Mouse (Mus musculus): ENCODE results near the gene Vmn1r229. TPM values are rescaled to one million over a fixed set of nuclear protein-coding genes. Genes with fewer than 3 reads are reported as not detected.

The Vmn1r229 gene
- not detected in 2 replicates for polyA plus RNA-seq (2015; fragmentation: Nextera tagmentation; extraction: Ambion mirVana)

GRCm38 (mm10) chr17:20811255-20811654 lies at the start of gene Vmn1r229:
TSS of gene Vmn1r229 (plus strand) at chr17:20811555.
- Histone ChIP-seq H3K4me3 (replicated peaks) (no peak within 1 kb of the TSS), H3K27me3 (replicated peaks) (no peaks in the 10 kb centered on the region), H3K4me2 (replicated peaks) (no peak within 1 kb of the TSS), H3K27ac (no peak within 1 kb of the TSS), H3K4me1 (replicated peaks) (no peaks in the 10 kb centered on the region), H3K9ac (no peak within 1 kb of the TSS), H3K36me3 (no peaks in the 10 kb centered on the region), H3K9me3 (no peaks in the 10 kb centered on the region)
- no peak for ATAC-seq
- 46% methylated on average over 1 of the region's 1 CpGs for WGBS

DNA sequence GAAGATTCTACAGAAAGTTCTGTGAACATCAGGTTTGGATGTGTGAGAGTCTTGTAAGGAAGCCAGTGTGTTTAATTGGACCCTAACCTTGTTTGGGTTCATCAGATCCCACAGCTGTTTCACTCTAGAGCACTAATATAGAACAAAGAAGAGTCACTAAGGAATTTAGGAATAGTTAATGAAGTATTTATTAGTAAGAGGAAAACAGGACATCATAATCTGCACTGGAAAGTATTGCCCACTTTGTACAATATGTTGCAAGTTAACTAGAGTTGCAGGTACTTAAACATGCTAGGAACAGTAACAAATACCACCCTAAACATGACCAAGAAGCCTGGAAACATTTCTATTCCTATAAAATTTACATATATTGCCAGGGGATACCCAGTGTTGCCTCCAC lies 25.3 kb upstream of the Vmn1r229 start, which contains the start of gene Vmn1r228:
Vmn1r228 (minus strand) TSS at position 101 of the 400 bp plus-strand sequence.
- Histone ChIP-seq H3K4me2 (replicated peaks) (no peak within 1 kb of the TSS), H3K4me3 (replicated peaks) (no peak within 1 kb of the TSS), H3K27me3 (replicated peaks) (no peaks in the 10 kb centered on the region), H3K9ac (no peak within 1 kb of the TSS), H3K27ac (no peak within 1 kb of the TSS), H3K36me3 (no peaks in the 10 kb centered on the region), H3K9me3 (no peaks in the 10 kb centered on the region), H3K4me1 (replicated peaks) (no peaks in the 10 kb centered on the region)
- ATAC-seq: no peak

GRCm38 (mm10) chr17:20840144-20840543 lies 28.8 kb downstream of the Vmn1r229 start, which contains the start of gene Vmn1r230:
TSS of gene Vmn1r230 (plus strand) at chr17:20840444.
- no peak within 1 kb of the TSS for H3K4me3 ChIP-seq (replicated peaks)
- no peak within 1 kb of the TSS for H3K9ac ChIP-seq
- ATAC-seq: no peak
- no peak within 1 kb of the TSS for H3K4me2 ChIP-seq (replicated peaks)
- H3K27ac ChIP-seq: no peak within 1 kb of the TSS
- WGBS: 15% methylated on average over 1 of the region's 1 CpGs
- no peaks in the 10 kb centered on the region for H3K36me3 ChIP-seq
- no peaks in the 10 kb centered on the region for H3K27me3 ChIP-seq (replicated peaks)
- no peaks in the 10 kb centered on the region for H3K4me1 ChIP-seq (replicated peaks)
- H3K9me3 ChIP-seq: no peaks in the 10 kb centered on the region

Other genes with a start within 250 kb of the Vmn1r229 start
- not detected in 2 replicates for gene Vmn2r109, start 246.8 kb upstream of the Vmn1r229 start, polyA plus RNA-seq (2015; fragmentation: Nextera tagmentation; extraction: Ambion mirVana)
- 0.04 TPM in 1 of 2 replicates, not detected in the other for gene Vmn2r110, start 215.1 kb upstream of the Vmn1r229 start, polyA plus RNA-seq (2015; fragmentation: Nextera tagmentation; extraction: Ambion mirVana)
- gene Fpr-rs3, start 186.7 kb upstream of the Vmn1r229 start, polyA plus RNA-seq (2015; fragmentation: Nextera tagmentation; extraction: Ambion mirVana): not detected in 2 replicates
- gene Vmn1r226, start 128.7 kb upstream of the Vmn1r229 start, polyA plus RNA-seq (2015; fragmentation: Nextera tagmentation; extraction: Ambion mirVana): not detected in 2 replicates
- gene Vmn1r227, start 81.7 kb upstream of the Vmn1r229 start, polyA plus RNA-seq (2015; fragmentation: Nextera tagmentation; extraction: Ambion mirVana): not detected in 2 replicates
- gene Vmn1r228, start 25.4 kb upstream of the Vmn1r229 start, polyA plus RNA-seq (2015; fragmentation: Nextera tagmentation; extraction: Ambion mirVana): not detected in 2 replicates
- gene Vmn1r230, start 28.9 kb downstream of the Vmn1r229 start, polyA plus RNA-seq (2015; fragmentation: Nextera tagmentation; extraction: Ambion mirVana): not detected in 2 replicates
- not detected in 2 replicates for gene Vmn1r231, start 93.5 kb downstream of the Vmn1r229 start, polyA plus RNA-seq (2015; fragmentation: Nextera tagmentation; extraction: Ambion mirVana)
- not detected in 2 replicates for gene Vmn1r232, start 108.2 kb downstream of the Vmn1r229 start, polyA plus RNA-seq (2015; fragmentation: Nextera tagmentation; extraction: Ambion mirVana)
- gene Ppp2r1a, start 133.8 kb downstream of the Vmn1r229 start, polyA plus RNA-seq (2015; fragmentation: Nextera tagmentation; extraction: Ambion mirVana): 337 and 339 TPM in 2 replicates
- gene Vmn1r233, start 184.9 kb downstream of the Vmn1r229 start, polyA plus RNA-seq (2015; fragmentation: Nextera tagmentation; extraction: Ambion mirVana): not detected in 2 replicates
- 10.2 and 11.3 TPM in 2 replicates for gene Zfp160, start 197.3 kb downstream of the Vmn1r229 start, polyA plus RNA-seq (2015; fragmentation: Nextera tagmentation; extraction: Ambion mirVana)

Measured in intestine, embryonic 15.5 days (tissue).